Mouse (Mus musculus) lung, postnatal 10 days (tissue): ENCODE data around the gene Ncoa1.
"Not testable (repeated sequence)": the region's sequence is repeated elsewhere in the genome, so short reads cannot be mapped to it uniquely, and the experiment has no call there.

Source experiments
- DNase-seq: peaks from one replicate; pipeline ENCODE4 v3.0.0; 2021

Gene Ncoa1

GRCm38 (mm10) chr12:4298626-4299025, 178.4 kb downstream of the Ncoa1 start:
- DNase-seq: no peak

- no peak for DNase-seq
These were observed 181.1 kb downstream of the Ncoa1 start for GRCm38 (mm10) chr12:4295881-4296280.

DNA sequence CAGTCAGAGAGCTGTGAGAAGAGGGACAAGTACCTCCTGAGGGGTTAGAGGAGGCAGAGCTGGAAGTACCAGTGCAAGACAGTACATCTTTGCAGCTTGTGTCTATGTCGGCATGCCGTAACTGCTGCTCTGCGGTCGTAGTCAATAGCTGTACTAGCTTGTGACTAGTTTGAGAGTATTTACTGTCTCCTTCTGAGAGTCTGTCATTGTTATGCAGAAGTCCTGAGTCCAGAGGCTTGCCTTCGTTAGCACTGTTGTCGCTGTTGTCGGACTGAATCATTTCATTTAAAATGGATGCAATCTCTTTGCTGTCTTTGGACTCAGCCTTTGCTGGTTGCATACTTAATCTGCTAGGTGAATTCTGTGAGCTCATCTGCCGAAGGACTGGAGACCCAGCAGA, 181.7 kb downstream of the Ncoa1 start:
- no peak for DNase-seq

DNA sequence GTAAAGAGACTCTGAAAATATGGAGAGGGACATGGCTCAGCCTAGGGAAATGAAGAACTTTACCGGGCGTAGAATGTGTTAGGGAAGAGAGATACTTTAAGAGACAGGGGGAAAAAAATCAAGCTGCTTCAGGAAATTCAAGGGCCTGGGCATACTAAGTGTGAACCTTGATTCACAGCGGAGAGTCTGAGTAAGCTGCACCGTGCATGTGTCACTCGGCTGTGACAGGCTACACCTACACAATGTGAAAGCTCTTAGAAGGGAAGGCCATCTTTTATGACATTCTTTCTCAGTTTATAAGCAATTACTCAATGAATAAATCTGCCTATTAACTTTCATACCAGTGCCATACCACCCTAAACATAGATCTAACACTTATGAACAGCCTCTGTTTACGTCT, 183.2 kb downstream of the Ncoa1 start:
- DNase-seq: no peak

- peak; percentile 60 for DNase-seq
These were observed 191.8 kb downstream of the Ncoa1 start for GRCm38 (mm10) chr12:4285186-4285585.

DNA sequence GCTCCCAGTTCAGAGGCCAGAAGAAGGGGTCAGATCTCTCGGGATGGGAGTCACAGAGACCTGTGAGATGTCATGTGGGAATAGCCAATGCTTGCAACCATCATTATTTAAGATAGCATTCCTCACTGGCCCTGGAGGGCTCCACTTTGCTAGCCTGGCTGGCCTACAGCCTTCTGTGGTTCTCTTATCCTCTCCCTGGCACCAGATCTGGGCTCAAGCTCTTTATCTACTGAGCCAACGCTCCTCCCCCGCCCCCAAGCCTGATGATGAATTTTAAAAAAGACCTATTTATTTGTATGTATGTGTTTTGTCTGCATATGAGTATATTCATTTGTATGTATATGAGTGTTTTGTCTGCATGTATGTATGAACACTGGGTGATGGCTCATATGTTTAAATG, 197.1 kb downstream of the Ncoa1 start:
- DNase-seq: no peak

GRCm38 (mm10) chr12:4278978-4279755, 197.8 kb downstream of the Ncoa1 start:
- DNase-seq: no peak

DNA sequence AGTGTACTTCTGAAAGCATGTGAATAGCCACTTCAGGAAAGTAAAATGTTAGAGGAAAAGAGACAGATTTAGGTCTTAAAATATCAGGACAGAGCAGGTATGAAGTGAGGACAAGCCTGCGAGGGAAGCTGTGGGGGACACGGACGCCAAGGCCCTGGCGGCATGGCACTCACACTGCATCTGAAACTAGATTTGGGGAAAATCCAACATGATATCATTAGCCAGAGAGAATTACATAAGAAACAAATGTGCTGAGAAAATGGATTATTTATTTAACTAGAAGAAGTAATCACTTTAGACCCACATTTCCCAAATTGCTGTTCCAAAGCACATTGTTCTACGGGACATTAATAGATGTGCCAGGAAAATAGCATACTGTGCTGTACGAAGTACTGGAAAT, 205.9 kb downstream of the Ncoa1 start:
- DNase-seq: no peak

GRCm38 (mm10) chr12:4267765-4268164, 209.2 kb downstream of the Ncoa1 start:
- no peak for DNase-seq

- no peak for DNase-seq
These were observed 224.0 kb downstream of the Ncoa1 start for GRCm38 (mm10) chr12:4252742-4253655.

DNA sequence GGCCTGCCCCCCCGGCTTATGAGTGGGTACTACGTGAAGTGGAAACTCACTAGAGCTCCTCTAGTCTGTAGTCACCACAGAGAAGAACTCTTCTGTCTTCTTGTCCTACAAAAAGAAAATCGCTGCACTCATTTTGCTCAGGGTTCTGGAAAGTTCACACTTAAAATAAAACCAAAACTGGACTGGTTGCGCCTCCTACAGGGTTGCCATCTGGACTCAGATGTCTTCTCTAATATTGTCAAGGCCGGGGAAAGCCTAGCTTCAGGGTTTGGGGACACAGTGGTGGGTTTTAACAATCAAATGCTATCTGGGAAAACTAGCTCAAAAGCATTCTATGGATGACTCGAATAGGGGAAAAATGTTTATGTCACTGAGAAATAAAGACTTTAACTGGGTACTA, 227.2 kb downstream of the Ncoa1 start:
- no peak for DNase-seq

- no peak for DNase-seq
These were observed 231.2 kb downstream of the Ncoa1 start for GRCm38 (mm10) chr12:4245742-4246141.

GRCm38 (mm10) chr12:4243805-4244204, 233.2 kb downstream of the Ncoa1 start:
- DNase-seq: peak; percentile 40

GRCm38 (mm10) chr12:4240281-4240680, 236.7 kb downstream of the Ncoa1 start:
- DNase-seq: not testable (repeated sequence)

GRCm38 (mm10) chr12:4237481-4237880, 239.5 kb downstream of the Ncoa1 start:
- DNase-seq: no peak

GRCm38 (mm10) chr12:4233572-4234508, 243.1 kb downstream of the Ncoa1 start, which contains the start of the genes Ptrhd1 and Cenpo:
Gene Ptrhd1 (plus strand): TSS chr12:4234027.
Gene Cenpo (minus strand): TSS chr12:4234294.
- peak; percentile 97 for DNase-seq

- no peak for DNase-seq
These were observed 244.2 kb downstream of the Ncoa1 start for GRCm38 (mm10) chr12:4232777-4233176.

GRCm38 (mm10) chr12:4230156-4230555, 246.8 kb downstream of the Ncoa1 start:
- DNase-seq: no peak

DNA sequence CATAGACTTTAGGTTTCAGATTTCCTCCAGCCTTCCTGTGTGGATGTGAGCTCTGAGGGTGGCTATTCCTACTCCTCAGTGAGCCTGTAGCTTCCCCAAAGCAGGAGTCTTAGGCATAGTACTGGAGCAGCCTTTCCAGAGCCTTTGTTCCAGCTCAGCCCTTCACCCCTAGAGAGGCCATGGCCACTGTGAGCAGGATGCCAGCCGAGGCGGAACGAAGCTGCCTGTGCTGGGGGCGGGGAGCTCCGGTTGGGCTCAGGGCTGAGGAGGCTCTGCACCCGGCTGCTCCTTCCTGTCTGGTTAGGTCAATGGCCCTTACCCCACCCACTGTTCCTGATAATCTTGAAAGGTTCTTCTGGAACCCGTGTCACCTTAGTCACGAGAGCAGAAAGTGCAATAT, 264.1 kb downstream of the Ncoa1 start:
- no peak for DNase-seq

DNA sequence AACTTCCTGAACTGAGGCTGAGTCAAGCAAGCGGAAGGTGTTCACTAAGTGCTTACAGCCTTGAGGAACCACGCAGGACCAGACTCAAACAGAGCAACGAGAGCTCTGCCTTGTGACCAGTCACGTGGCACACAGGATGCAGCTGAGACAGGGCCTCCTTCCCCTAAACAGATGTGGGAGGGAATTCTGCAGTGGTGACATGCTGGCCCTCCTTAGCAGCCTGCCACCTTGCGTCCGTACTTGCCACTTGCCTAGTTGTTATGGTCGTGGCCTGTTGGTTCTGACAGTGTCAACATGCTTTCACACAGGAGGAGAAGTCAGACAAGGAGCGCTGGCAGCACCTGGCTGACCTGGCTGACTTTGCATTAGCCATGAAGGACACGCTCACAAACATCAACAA, 265.8 kb downstream of the Ncoa1 start:
- no peak for DNase-seq

DNA sequence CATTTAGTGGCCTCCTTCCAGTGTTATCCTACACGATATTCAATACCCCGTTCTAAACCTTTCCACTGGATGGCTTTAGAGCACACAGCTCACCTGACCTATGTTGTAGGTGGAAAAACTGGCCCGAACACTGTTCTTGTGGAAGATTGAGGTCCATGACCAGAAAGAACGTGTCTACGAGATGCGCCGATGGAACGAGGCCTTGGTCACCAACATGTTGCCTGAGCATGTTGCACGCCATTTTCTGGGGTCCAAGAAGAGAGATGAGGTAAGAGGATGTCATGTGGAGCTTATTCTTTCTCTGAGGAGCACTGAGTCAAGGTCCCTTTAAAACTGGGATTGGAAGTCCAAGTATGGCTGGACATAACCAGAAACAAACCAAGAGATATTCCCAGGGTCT, 267.8 kb downstream of the Ncoa1 start:
- no peak for DNase-seq

DNA sequence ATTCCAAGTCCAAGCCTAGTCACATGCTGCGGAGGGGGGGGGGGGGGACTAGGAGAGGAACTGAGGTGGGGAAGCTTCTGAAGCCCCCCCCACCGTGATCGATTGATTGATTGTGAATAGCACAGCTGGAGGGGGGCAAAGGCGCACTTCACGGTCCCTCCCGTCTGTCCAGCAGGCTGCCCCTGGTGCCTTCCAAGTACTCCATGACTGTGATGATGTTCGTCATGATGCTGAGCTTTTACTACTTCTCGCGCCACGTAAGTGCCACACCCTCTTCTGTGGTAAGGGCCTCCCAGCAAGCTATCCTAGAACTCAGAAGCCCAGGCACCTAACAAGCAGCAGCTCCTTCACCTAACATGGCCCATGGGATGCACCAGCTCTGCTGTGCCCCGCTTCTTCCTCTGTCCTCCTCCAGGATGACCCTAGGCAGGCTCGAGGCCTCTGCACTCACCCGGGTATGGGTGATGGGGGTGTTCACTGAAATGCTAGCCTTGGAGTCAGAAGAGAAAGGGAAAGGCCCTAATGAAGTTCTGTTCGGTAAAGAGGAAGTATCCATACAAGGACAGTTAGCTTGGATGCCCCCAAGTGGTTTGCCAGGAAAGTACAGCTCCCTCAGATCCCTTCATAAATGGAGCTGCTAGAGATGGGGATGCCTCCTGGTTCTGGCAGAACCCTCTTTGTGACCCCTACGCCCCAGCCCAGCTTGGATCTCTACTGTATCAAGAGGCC, 268.4 kb downstream of the Ncoa1 start:
- peak; percentile 80 for DNase-seq
